Mouse (Mus musculus): ENCODE data around the gene Gm13889. TPM values are rescaled to one million over a fixed set of nuclear protein-coding genes. Genes with fewer than 3 reads are reported as not detected.

Gm13889 gene
- polyA plus RNA-seq, 1 experiment from 2014 or later: 1.2 TPM

DNA sequence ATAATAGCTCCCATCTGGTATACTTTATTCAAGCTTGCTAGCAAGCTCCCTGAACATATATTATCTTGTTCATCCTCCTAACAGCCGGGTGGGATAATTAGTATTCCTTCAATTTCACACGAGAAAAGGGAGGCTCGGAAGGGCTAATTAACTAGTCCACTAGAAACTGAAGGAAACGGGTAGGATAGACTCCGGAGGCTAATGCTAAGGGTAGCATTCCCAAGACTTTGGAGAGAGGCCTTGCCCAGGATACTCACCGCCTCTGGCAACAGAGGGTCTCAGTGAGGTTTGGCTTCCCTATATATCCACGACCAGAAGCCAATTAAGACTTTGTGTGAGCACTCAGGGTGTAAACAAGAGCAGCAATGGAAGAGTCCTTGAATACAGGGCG is 779 bp upstream of the Gm13889 start:
- 42% methylated on average over 8 of the region's 8 CpGs for WGBS
- Histone ChIP-seq H3K36me3 (no peaks in the 10 kb centered on the region), H3K9ac (replicated peaks) (no peak overlapping the region), H3K4me1 (replicated peaks) (peaks cover 28% of the 10 kb centered on the region), H3K4me2 (no peak overlapping the region), H3K27me3 (peaks cover 87% of the 10 kb centered on the region), H3K9me3 (no peaks in the 10 kb centered on the region), H3K4me3 (replicated peaks) (peak overlapping the region; percentile 63; the same call in 1 of the 2 replicates), H3K27ac (no peak overlapping the region)
- ATAC-seq (ENCODE audit: insufficient number of reproducible peaks, insufficient read depth, low FRiP score, low TSS enrichment, low read depth): no peak

DNA sequence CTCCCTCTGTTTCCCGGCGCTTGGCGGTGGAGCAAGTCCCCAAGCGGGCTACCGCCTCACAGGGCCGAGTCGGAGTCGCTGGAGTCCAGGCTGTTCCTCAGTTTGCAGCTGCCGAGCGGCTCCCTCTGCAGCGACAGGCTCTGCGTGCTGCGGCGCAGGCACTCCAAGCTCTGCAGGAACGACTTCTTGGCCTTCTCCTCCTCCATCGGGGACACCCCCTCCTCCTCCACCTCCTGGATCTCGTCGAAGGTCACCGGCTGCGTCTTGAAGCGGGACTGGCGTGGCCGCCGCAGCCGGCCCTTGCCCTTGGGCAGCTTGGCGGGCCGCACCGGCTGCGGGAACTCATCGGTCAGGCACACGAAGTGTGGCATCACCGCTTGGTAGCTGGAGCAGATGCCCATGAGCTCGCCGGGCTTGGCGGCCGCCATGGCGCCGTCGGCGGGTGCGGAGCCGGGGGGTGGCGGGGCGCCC is 635 bp downstream of the Gm13889 start:
- Histone ChIP-seq H3K4me2 (peak overlapping the region; percentile 96), H3K4me1 (replicated peaks) (peaks cover 28% of the 10 kb centered on the region), H3K9me3 (no peaks in the 10 kb centered on the region), H3K36me3 (no peaks in the 10 kb centered on the region), H3K9ac (replicated peaks) (peak overlapping the region; percentile 62), H3K4me3 (replicated peaks) (peak overlapping the region; percentile 63), H3K27ac (no peak overlapping the region), H3K27me3 (peaks cover 90% of the 10 kb centered on the region)
- WGBS: under 1% methylated on average over 42 of the region's 44 CpGs
- ATAC-seq (ENCODE audit: insufficient number of reproducible peaks, insufficient read depth, low FRiP score, low TSS enrichment, low read depth): peak; percentile 53; the same call in 1 of the 2 replicates

DNA sequence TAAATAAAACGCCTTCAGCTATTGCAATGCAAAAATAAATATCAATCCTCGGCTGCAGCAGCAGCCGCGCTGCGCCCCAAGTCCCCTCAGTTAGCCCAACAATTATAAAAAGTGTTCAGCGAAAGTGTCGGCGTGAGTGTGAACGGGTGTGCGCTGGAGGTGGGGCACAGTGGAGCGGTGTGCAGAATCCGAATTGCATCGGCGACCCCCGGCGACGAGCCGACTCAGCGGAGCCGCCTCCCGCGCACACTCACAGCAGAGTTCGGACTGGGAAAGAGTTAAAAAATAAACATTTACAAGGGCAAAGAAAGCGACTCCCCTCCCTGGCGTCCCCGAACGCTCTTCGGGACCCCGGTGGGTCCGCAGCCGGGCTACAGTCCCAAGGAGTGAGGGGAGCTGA is 1.1 kb downstream of the Gm13889 start:
- Histone ChIP-seq H3K9me3 (no peaks in the 10 kb centered on the region), H3K27me3 (peaks cover 86% of the 10 kb centered on the region), H3K4me1 (replicated peaks) (peaks cover 28% of the 10 kb centered on the region), H3K27ac (no peak overlapping the region), H3K36me3 (no peaks in the 10 kb centered on the region), H3K4me3 (replicated peaks) (peak overlapping the region; percentile 63), H3K4me2 (peak overlapping the region; percentile 96), H3K9ac (replicated peaks) (peak overlapping the region; percentile 62)
- no peak for ATAC-seq (ENCODE audit: insufficient number of reproducible peaks, insufficient read depth, low FRiP score, low TSS enrichment, low read depth)
- WGBS: under 1% methylated on average over 31 of the region's 31 CpGs

- 2% methylated on average over 32 of the region's 32 CpGs for WGBS
- Histone ChIP-seq H3K27me3 (peaks cover 87% of the 10 kb centered on the region), H3K36me3 (no peaks in the 10 kb centered on the region), H3K4me3 (replicated peaks) (peak overlapping the region; percentile 63), H3K9ac (replicated peaks) (no peak overlapping the region), H3K27ac (no peak overlapping the region), H3K4me2 (peak overlapping the region; percentile 96), H3K4me1 (replicated peaks) (peaks cover 28% of the 10 kb centered on the region), H3K9me3 (no peaks in the 10 kb centered on the region)
- no peak for ATAC-seq (ENCODE audit: insufficient number of reproducible peaks, insufficient read depth, low FRiP score, low TSS enrichment, low read depth)
Observed at GRCm38 (mm10) chr2:93954781-93955578, 2.0 kb downstream of the Gm13889 start.

GRCm38 (mm10) chr2:93953726-93954125 is 3.3 kb downstream of the Gm13889 start:
- peaks cover 28% of the 10 kb centered on the region for H3K4me1 ChIP-seq (replicated peaks)
- no peak overlapping the region for H3K4me2 ChIP-seq
- H3K27ac ChIP-seq: no peak overlapping the region
- no peaks in the 10 kb centered on the region for H3K36me3 ChIP-seq
- H3K27me3 ChIP-seq: peaks cover 77% of the 10 kb centered on the region
- WGBS: 86% methylated on average over 9 of the region's 9 CpGs
- H3K4me3 ChIP-seq (replicated peaks): no peak overlapping the region
- H3K9ac ChIP-seq (replicated peaks): no peak overlapping the region
- no peak for ATAC-seq (ENCODE audit: insufficient number of reproducible peaks, insufficient read depth, low FRiP score, low TSS enrichment, low read depth)
- no peaks in the 10 kb centered on the region for H3K9me3 ChIP-seq

- Histone ChIP-seq H3K4me2 (no peak overlapping the region), H3K27me3 (peaks cover 16% of the 10 kb centered on the region; the same call in 1 of the 2 replicates), H3K4me1 (replicated peaks) (no peaks in the 10 kb centered on the region), H3K9me3 (peaks cover 8% of the 10 kb centered on the region; the same call in 1 of the 2 replicates), H3K4me3 (replicated peaks) (no peak overlapping the region), H3K27ac (no peak overlapping the region), H3K36me3 (no peaks in the 10 kb centered on the region), H3K9ac (replicated peaks) (no peak overlapping the region)
- ATAC-seq (ENCODE audit: insufficient number of reproducible peaks, insufficient read depth, low FRiP score, low TSS enrichment, low read depth): no peak
- WGBS: 65% methylated on average over 5 of the region's 5 CpGs
Observed at GRCm38 (mm10) chr2:93946976-93947375, 10.0 kb downstream of the Gm13889 start.

GRCm38 (mm10) chr2:93944855-93945254 is 12.1 kb downstream of the Gm13889 start:
- no peak overlapping the region for H3K4me3 ChIP-seq (replicated peaks)
- no peak for ATAC-seq (ENCODE audit: insufficient number of reproducible peaks, insufficient read depth, low FRiP score, low TSS enrichment, low read depth)
- no peak overlapping the region for H3K4me2 ChIP-seq
- H3K27ac ChIP-seq: no peak overlapping the region
- WGBS: 97% methylated on average over 4 of the region's 4 CpGs
- peaks cover 4% of the 10 kb centered on the region; the same call in 1 of the 2 replicates for H3K27me3 ChIP-seq
- H3K9me3 ChIP-seq: peaks cover 8% of the 10 kb centered on the region; the same call in 1 of the 2 replicates
- H3K9ac ChIP-seq (replicated peaks): no peak overlapping the region
- no peaks in the 10 kb centered on the region for H3K4me1 ChIP-seq (replicated peaks)
- H3K36me3 ChIP-seq: no peaks in the 10 kb centered on the region

- Histone ChIP-seq H3K4me2 (no peak overlapping the region), H3K4me3 (replicated peaks) (no peak overlapping the region), H3K36me3 (no peaks in the 10 kb centered on the region), H3K27ac (no peak overlapping the region), H3K9me3 (peaks cover 8% of the 10 kb centered on the region; the same call in 1 of the 2 replicates), H3K4me1 (replicated peaks) (no peaks in the 10 kb centered on the region), H3K27me3 (peaks cover 4% of the 10 kb centered on the region; the same call in 1 of the 2 replicates), H3K9ac (replicated peaks) (no peak overlapping the region)
- ATAC-seq (ENCODE audit: insufficient number of reproducible peaks, insufficient read depth, low FRiP score, low TSS enrichment, low read depth): no peak
- WGBS: 81% methylated on average over 2 of the region's 2 CpGs
Observed at GRCm38 (mm10) chr2:93944099-93944498, 12.9 kb downstream of the Gm13889 start.

GRCm38 (mm10) chr2:93941670-93942069 is 15.3 kb downstream of the Gm13889 start:
- no peak for ATAC-seq (ENCODE audit: insufficient number of reproducible peaks, insufficient read depth, low FRiP score, low TSS enrichment, low read depth)
- H3K9ac ChIP-seq (replicated peaks): no peak overlapping the region
- H3K27ac ChIP-seq: no peak overlapping the region
- H3K4me2 ChIP-seq: no peak overlapping the region
- no peaks in the 10 kb centered on the region for H3K4me1 ChIP-seq (replicated peaks)
- no peak overlapping the region for H3K4me3 ChIP-seq (replicated peaks)
- peaks cover 4% of the 10 kb centered on the region; the same call in 1 of the 2 replicates for H3K27me3 ChIP-seq
- H3K9me3 ChIP-seq: peaks cover 8% of the 10 kb centered on the region; the same call in 1 of the 2 replicates
- no peaks in the 10 kb centered on the region for H3K36me3 ChIP-seq
- WGBS: 78% methylated on average over 11 of the region's 11 CpGs

GRCm38 (mm10) chr2:93938534-93938933 is 18.5 kb downstream of the Gm13889 start:
- 55% methylated on average over 9 of the region's 9 CpGs for WGBS
- H3K36me3 ChIP-seq: no peaks in the 10 kb centered on the region
- no peak overlapping the region for H3K9ac ChIP-seq (replicated peaks)
- H3K4me3 ChIP-seq (replicated peaks): no peak overlapping the region
- H3K27ac ChIP-seq: no peak overlapping the region
- peaks cover 2% of the 10 kb centered on the region; the same call in 1 of the 2 replicates for H3K9me3 ChIP-seq
- no peaks in the 10 kb centered on the region for H3K4me1 ChIP-seq (replicated peaks)
- no peak for ATAC-seq (ENCODE audit: insufficient number of reproducible peaks, insufficient read depth, low FRiP score, low TSS enrichment, low read depth)
- H3K4me2 ChIP-seq: no peak overlapping the region
- H3K27me3 ChIP-seq: no peaks in the 10 kb centered on the region

DNA sequence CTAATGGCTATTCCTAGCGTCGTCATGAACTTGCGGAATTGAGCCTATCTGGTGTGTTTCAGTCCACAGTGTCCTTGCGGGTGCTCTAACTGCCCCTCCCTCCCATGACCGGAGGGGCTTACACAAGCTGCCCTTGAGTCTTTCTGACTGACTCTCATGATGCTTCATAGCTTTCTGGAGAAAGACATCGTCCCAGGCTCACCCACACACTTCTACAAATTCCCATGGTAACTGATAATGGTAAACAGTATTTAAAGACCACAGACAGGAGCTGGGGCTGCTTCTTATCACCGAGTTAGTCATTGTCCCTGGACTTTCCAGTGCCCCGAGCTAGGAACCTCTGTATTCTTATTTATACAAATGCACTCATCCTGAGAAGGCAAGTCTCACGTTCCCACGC is 28.1 kb downstream of the Gm13889 start:
- no peak overlapping the region for H3K4me3 ChIP-seq (replicated peaks)
- H3K9ac ChIP-seq (replicated peaks): no peak overlapping the region
- WGBS: 81% methylated on average over 10 of the region's 10 CpGs
- H3K4me2 ChIP-seq: no peak overlapping the region
- H3K36me3 ChIP-seq: no peaks in the 10 kb centered on the region
- H3K4me1 ChIP-seq (replicated peaks): no peaks in the 10 kb centered on the region
- H3K27me3 ChIP-seq: peaks cover 13% of the 10 kb centered on the region
- no peak overlapping the region for H3K27ac ChIP-seq
- H3K9me3 ChIP-seq: no peaks in the 10 kb centered on the region
- ATAC-seq (ENCODE audit: insufficient number of reproducible peaks, insufficient read depth, low FRiP score, low TSS enrichment, low read depth): no peak
